ENCODE assay signal across 12 mouse cellular contexts in the genomic region with DNA sequence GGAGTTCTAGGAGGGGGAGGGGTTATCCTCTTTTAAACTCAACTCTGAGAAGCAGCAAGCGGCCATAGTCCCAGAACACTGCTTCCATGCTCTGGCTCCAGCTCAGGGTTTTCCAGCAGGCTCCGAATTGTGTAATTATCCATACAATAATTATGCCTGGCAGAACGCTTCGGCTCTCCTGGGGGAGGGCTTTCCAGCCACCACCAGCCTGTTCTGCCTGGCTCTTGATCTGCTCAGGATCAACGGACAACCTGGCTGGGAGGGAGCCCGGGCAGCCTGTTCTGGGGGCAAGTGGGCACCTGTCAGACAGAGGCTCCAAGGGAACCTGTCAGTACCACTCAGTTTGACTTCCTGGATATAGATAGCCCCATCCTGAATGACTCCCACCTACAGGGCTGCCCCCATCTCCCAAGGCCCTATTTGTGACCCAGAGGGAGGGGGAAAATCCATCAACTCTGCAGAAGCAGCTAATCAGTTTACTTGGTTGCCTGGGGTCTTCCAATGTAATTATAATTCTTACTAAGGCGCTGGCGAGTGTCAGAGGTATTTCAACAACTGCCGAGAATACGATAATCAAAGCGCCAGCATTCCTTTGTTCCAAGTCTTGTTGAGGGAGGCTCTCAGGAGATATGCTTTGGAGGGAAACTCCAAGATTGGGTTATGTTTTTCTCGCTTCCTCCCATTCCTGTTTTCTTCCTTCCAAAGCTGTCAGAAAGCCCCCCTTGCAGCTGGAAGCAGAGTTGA.
DNase-seq lines count a peak whose midpoint lies in the region; ATAC-seq and TF ChIP-seq lines count a peak whose summit lies in the region.
"Had no signal": no experiment of that assay in that cellular context is flagged by ENCODE, and none has a peak within 500 bp of the region (broad histone marks: within the 10 kb centered on the region; RNA-seq: fewer than 3 reads in every experiment).

No protein-coding gene starts in this region.

- peaks cover 18% of the 10 kb centered on the region for H3K4me1 ChIP-seq in forebrain, embryonic 10.5 days
- peaks cover 4% of the 10 kb centered on the region; the same call in 1 of the 2 replicates for H3K4me1 ChIP-seq in forebrain, embryonic 11.5 days (replicated peaks; ENCODE audit: control insufficient read depth, insufficient read depth, low read length)
- H3K4me1 ChIP-seq in forebrain, embryonic 13.5 days: peaks cover 43% of the 10 kb centered on the region
- no peaks in the 10 kb centered on the region for H3K4me1 ChIP-seq in thymus, adult 2 months (replicated peaks; ENCODE audit: control insufficient read depth, insufficient read depth, low read length)
- H3K4me1 ChIP-seq: heart, embryonic 15.5 days had no signal

- no peaks in the 10 kb centered on the region for H3K9me3 ChIP-seq in forebrain, embryonic 10.5 days
- H3K9me3 ChIP-seq in forebrain, embryonic 11.5 days (ENCODE audit: control insufficient read depth, low read length): no peaks in the 10 kb centered on the region
- H3K9me3 ChIP-seq in forebrain, embryonic 13.5 days (replicated peaks): no peaks in the 10 kb centered on the region
- H3K9me3 ChIP-seq: heart, embryonic 15.5 days; limb, embryonic 13.5 days had no signal

- H3K4me3 ChIP-seq in forebrain, embryonic 10.5 days: no peak overlapping the region
- H3K4me3 ChIP-seq in forebrain, embryonic 11.5 days (ENCODE audit: low read depth, low read length): no peak overlapping the region
- H3K4me3 ChIP-seq in forebrain, embryonic 13.5 days: no peak overlapping the region
- no peak overlapping the region for H3K4me3 ChIP-seq in thymus, adult 2 months (ENCODE audit: control insufficient read depth, insufficient read depth, low read length)
- H3K4me3 ChIP-seq: heart, embryonic 15.5 days; limb, embryonic 13.5 days had no signal

- H3K9ac ChIP-seq in forebrain, embryonic 11.5 days (ENCODE audit: low read length): no peak overlapping the region
- H3K9ac ChIP-seq in forebrain, embryonic 13.5 days: no peak overlapping the region
- H3K9ac ChIP-seq: heart, embryonic 15.5 days; limb, embryonic 13.5 days had no signal

- no peak for TF ChIP-seq POLR2A in thymus, adult 2 months (IDR thresholded peaks at IDR 0.05; ENCODE audit: control insufficient read depth, extremely low read depth, insufficient read depth, low read length, poor library complexity)

- H3K4me2 ChIP-seq in forebrain, embryonic 11.5 days (ENCODE audit: low read depth, low read length, severe bottlenecking): no peak overlapping the region
- H3K4me2 ChIP-seq in forebrain, embryonic 13.5 days: peak overlapping the region; percentile 4; the same call in 1 of the 2 replicates
- H3K4me2 ChIP-seq: heart, embryonic 15.5 days; limb, embryonic 13.5 days had no signal

- no peak for DNase-seq in forebrain, embryonic 10.5 days (ENCODE audit: extremely low spot score, low spot score)
- no peak for DNase-seq in forebrain, embryonic 11.5 days (ENCODE audit: low spot score)
- DNase-seq in kidney, postnatal 10 days: peak; percentile 21
- no peak for DNase-seq in urinary bladder, adult 2 months (ENCODE audit: low spot score)
- DNase-seq in spleen, postnatal 10 days (ENCODE audit: low spot score in 2 of 2): no peak
- no peak for DNase-seq in thymus, adult 2 months
- DNase-seq: lung, postnatal 10 days had no signal

- H3K27me3 ChIP-seq in forebrain, embryonic 10.5 days (ENCODE audit: poor library complexity, severe bottlenecking): no peaks in the 10 kb centered on the region
- H3K27me3 ChIP-seq in forebrain, embryonic 11.5 days (ENCODE audit: control insufficient read depth, insufficient read depth, low read length): no peaks in the 10 kb centered on the region
- H3K27me3 ChIP-seq in forebrain, embryonic 13.5 days: no peaks in the 10 kb centered on the region
- H3K27me3 ChIP-seq in thymus, adult 2 months (ENCODE audit: control insufficient read depth, insufficient read depth, low read length): no peaks in the 10 kb centered on the region
- H3K27me3 ChIP-seq: heart, embryonic 15.5 days; limb, embryonic 13.5 days had no signal

- no peak for ATAC-seq in forebrain, embryonic 11.5 days (replicated peaks; ENCODE audit: low FRiP score)
- ATAC-seq in cerebellum, adult (ENCODE audit: insufficient number of reproducible peaks, low FRiP score, low TSS enrichment): peak; percentile 67
- peak; percentile 67 for ATAC-seq in forebrain, embryonic 13.5 days

- no peaks in the 10 kb centered on the region for H3K36me3 ChIP-seq in forebrain, embryonic 10.5 days (replicated peaks)
- H3K36me3 ChIP-seq in forebrain, embryonic 11.5 days (ENCODE audit: control insufficient read depth, insufficient read depth, low read length): no peaks in the 10 kb centered on the region
- no peaks in the 10 kb centered on the region for H3K36me3 ChIP-seq in forebrain, embryonic 13.5 days (ENCODE audit: poor library complexity, severe bottlenecking)
- H3K36me3 ChIP-seq in thymus, adult 2 months (ENCODE audit: control insufficient read depth, insufficient read depth, low read length): no peaks in the 10 kb centered on the region
- H3K36me3 ChIP-seq: G1E; heart, embryonic 15.5 days; limb, embryonic 13.5 days had no signal

- H3K27ac ChIP-seq in forebrain, embryonic 10.5 days: 0 out of 2 replicates have a peak overlapping the region, but pooled peaks have one; percentile 40
- H3K27ac ChIP-seq in forebrain, embryonic 11.5 days (ENCODE audit: low read depth, low read length): no peak overlapping the region
- peak overlapping the region; percentile 85 for H3K27ac ChIP-seq in forebrain, embryonic 13.5 days
- H3K27ac ChIP-seq in thymus, adult 2 months (ENCODE audit: control insufficient read depth, insufficient read depth, low read length): no peak overlapping the region
- H3K27ac ChIP-seq: heart, embryonic 15.5 days; limb, embryonic 13.5 days had no signal

- 73% methylated on average over 12 of the region's 12 CpGs for WGBS in forebrain, embryonic 10.5 days
- 61% methylated on average over 12 of the region's 12 CpGs for WGBS in forebrain, embryonic 11.5 days
- 41% methylated on average over 12 of the region's 12 CpGs for WGBS in forebrain, embryonic 13.5 days
- WGBS in thymus, adult 2 months: 86% methylated on average over 12 of the region's 12 CpGs

- no peak for TF ChIP-seq CTCF in thymus, adult 2 months (IDR thresholded peaks at IDR 0.05; ENCODE audit: borderline replicate concordance, control insufficient read depth, extremely low read depth, insufficient read depth, low read length, poor library complexity)

Comparison
In these comparisons a context has a peak if more than half of its experiments do, and no peak if none do; other contexts are left out.
1. H3K27ac ChIP-seq: peak in forebrain, embryonic 10.5 days (single experiment) and forebrain, embryonic 13.5 days (single experiment); none in forebrain, embryonic 11.5 days (single experiment) and thymus, adult 2 months (single experiment).